ENCODE assay signal across 8 mouse cellular contexts in genomic region chr5:144546423-144546995, GRCm38 (mm10). TPM values are rescaled to one million over a fixed set of nuclear protein-coding genes. Genes with fewer than 3 reads are reported as not detected.
DNase-seq lines count a peak whose midpoint lies in the region; ATAC-seq and TF ChIP-seq lines count a peak whose summit lies in the region.

No protein-coding gene starts in this region.

- no peak for TF ChIP-seq CTCF in left cerebral cortex, adult 2 months (IDR thresholded peaks at IDR 0.05)

- no peak for ATAC-seq in embryonic facial prominence, embryonic 15.5 days (ENCODE audit: insufficient number of reproducible peaks, low FRiP score, low TSS enrichment, low read depth)
- no peak for ATAC-seq in limb, embryonic 11.5 days (ENCODE audit: insufficient number of reproducible peaks, low FRiP score, low TSS enrichment, low read depth)
- no peak for ATAC-seq in stomach, embryonic 14.5 days (ENCODE audit: insufficient number of reproducible peaks, insufficient read depth, low FRiP score, low read depth)

- intact Hi-C loops in left cerebral cortex, adult 2 months (cut with DNase I): loop anchor here (2.0 to 5.0 kb wide), 2 partner anchors 76 to 174 kb away; no protein-coding TSS in a partner anchor
- intact Hi-C loops in left cerebral cortex, postnatal 4 days (cut with DNase I): loop anchor here (10.0 kb wide), 1 partner anchor 178 kb away; no protein-coding TSS in a partner anchor

- WGBS in embryonic facial prominence, embryonic 15.5 days: 2% methylated on average over 34 of the region's 34 CpGs
- 2% methylated on average over 34 of the region's 34 CpGs for WGBS in limb, embryonic 11.5 days
- 6% methylated on average over 34 of the region's 34 CpGs for WGBS in stomach, embryonic 14.5 days

- H3K27me3 ChIP-seq in embryonic facial prominence, embryonic 15.5 days: peaks cover 74% of the 10 kb centered on the region
- peaks cover 31% of the 10 kb centered on the region for H3K27me3 ChIP-seq in limb, embryonic 11.5 days (ENCODE audit: control insufficient read depth, insufficient read depth, low read length)
- H3K27me3 ChIP-seq in stomach, embryonic 14.5 days (ENCODE audit: control insufficient read depth, insufficient read depth, low read length): peaks cover 24% of the 10 kb centered on the region

- peak overlapping the region; percentile 53 for H3K4me3 ChIP-seq in left cerebral cortex, adult 2 months
- H3K4me3 ChIP-seq in embryonic facial prominence, embryonic 15.5 days (replicated peaks): peak overlapping the region; percentile 40
- peak overlapping the region; percentile 19; the same call in 1 of the 2 replicates for H3K4me3 ChIP-seq in limb, embryonic 11.5 days (ENCODE audit: low read depth, low read length)
- peak overlapping the region; percentile 31 for H3K4me3 ChIP-seq in stomach, embryonic 14.5 days (ENCODE audit: low read depth, low read length)

- no peak for DNase-seq in left cerebral cortex, adult 2 months (ENCODE audit: extremely low spot score in 1 of 2, low spot score in 2 of 2)
- DNase-seq in left cerebral cortex, postnatal 4 days: no peak
- peak; percentile 51 for DNase-seq in limb, embryonic 11.5 days (ENCODE audit: low spot score)
- no peak for DNase-seq in gastrocnemius, postnatal 10 days
- no peak for DNase-seq in kidney, adult 8-10 months
- no peak for DNase-seq in cerebellum, postnatal 36 days

- H3K4me2 ChIP-seq in embryonic facial prominence, embryonic 15.5 days (replicated peaks): peak overlapping the region; percentile 66
- peak overlapping the region; percentile 34; the same call in 1 of the 2 replicates for H3K4me2 ChIP-seq in limb, embryonic 11.5 days (ENCODE audit: low read depth, severe bottlenecking)
- H3K4me2 ChIP-seq in stomach, embryonic 14.5 days (replicated peaks; ENCODE audit: low read depth, low read length): peak overlapping the region; percentile 48

- no peak overlapping the region for H3K9ac ChIP-seq in embryonic facial prominence, embryonic 15.5 days
- no peak overlapping the region for H3K9ac ChIP-seq in limb, embryonic 11.5 days (ENCODE audit: low read length)
- H3K9ac ChIP-seq in stomach, embryonic 14.5 days (replicated peaks; ENCODE audit: low read depth, low read length): 0 out of 2 replicates have a peak overlapping the region, but pooled peaks have one; percentile 14

- peak overlapping the region; percentile 70 for H3K27ac ChIP-seq in left cerebral cortex, adult 2 months
- no peak overlapping the region for H3K27ac ChIP-seq in embryonic facial prominence, embryonic 15.5 days (replicated peaks)
- H3K27ac ChIP-seq in limb, embryonic 11.5 days (replicated peaks; ENCODE audit: low read depth, low read length): no peak overlapping the region
- H3K27ac ChIP-seq in stomach, embryonic 14.5 days (ENCODE audit: low read length): no peak overlapping the region

- no peaks in the 10 kb centered on the region for H3K9me3 ChIP-seq in embryonic facial prominence, embryonic 15.5 days (replicated peaks)
- H3K9me3 ChIP-seq in limb, embryonic 11.5 days (ENCODE audit: control insufficient read depth, low read length): no peaks in the 10 kb centered on the region
- no peaks in the 10 kb centered on the region for H3K9me3 ChIP-seq in stomach, embryonic 14.5 days (ENCODE audit: control insufficient read depth, low read depth, low read length)

- peaks cover 27% of the 10 kb centered on the region for H3K4me1 ChIP-seq in embryonic facial prominence, embryonic 15.5 days
- H3K4me1 ChIP-seq in limb, embryonic 11.5 days (ENCODE audit: control insufficient read depth, insufficient read depth, low read length): no peaks in the 10 kb centered on the region; the same call in 1 of the 2 replicates
- no peaks in the 10 kb centered on the region for H3K4me1 ChIP-seq in stomach, embryonic 14.5 days (ENCODE audit: control insufficient read depth, insufficient read depth, low read length)

- H3K36me3 ChIP-seq in embryonic facial prominence, embryonic 15.5 days: no peaks in the 10 kb centered on the region
- no peaks in the 10 kb centered on the region for H3K36me3 ChIP-seq in limb, embryonic 11.5 days (ENCODE audit: control insufficient read depth, insufficient read depth, low read length)
- H3K36me3 ChIP-seq in stomach, embryonic 14.5 days (ENCODE audit: control insufficient read depth, insufficient read depth, low read length): no peaks in the 10 kb centered on the region

RNA-seq across cellular contexts. Expression of gene Nptx2, which starts 0.8 kb away (rescaled TPM):
- 100 to 1,000 TPM; 125 to 133 TPM for total RNA-seq in left cerebral cortex, adult 2 months (2021)
- 10 to 100 TPM; 11.8 to 15.9 TPM for total RNA-seq in left cerebral cortex, postnatal 4 days (2021)
- 1.3 and 1.5 TPM in 2 replicates for polyA plus RNA-seq in embryonic facial prominence, embryonic 15.5 days (2015; fragmentation: Nextera tagmentation; extraction: Ambion mirVana)
- 0.17 and 0.23 TPM in 2 replicates for polyA plus RNA-seq in limb, embryonic 11.5 days (2014; fragmentation: Nextera tagmentation; extraction: Ambion mirVana)
- 3.8 and 4.2 TPM in 2 replicates for polyA plus RNA-seq in stomach, embryonic 14.5 days (2014; fragmentation: Nextera tagmentation; extraction: Ambion mirVana)
- under 1 TPM; 0.27 to 0.31 TPM for total RNA-seq in gastrocnemius, postnatal 10 days (2021)

Comparison
In these comparisons a context has a peak if more than half of its experiments do, and no peak if none do; other contexts are left out.
1. RNA of gene Nptx2, which starts 0.8 kb away (total RNA-seq): 125 to 133 TPM in left cerebral cortex, adult 2 months and 11.8 to 15.9 TPM in left cerebral cortex, postnatal 4 days; 0.27 to 0.31 TPM in gastrocnemius, postnatal 10 days; every median in the first group is over 4 times any median in the second.
2. Peak in every context shown above with its lines, with median percentiles within 50 percentile points of each other: H3K4me3 ChIP-seq and H3K4me2 ChIP-seq.